Mouse (Mus musculus) testis, adult 2 months (tissue): ENCODE measurements around the gene Alms1.

Experiments used
- CTCF ChIP-seq: fragments of 200-500 bp; IDR thresholded peaks from 2 replicates; pipeline ENCODE4 v1.5.1; 2012; ENCODE audit warnings: low read depth, mild to moderate bottlenecking, inconsistent platforms, low read length, moderate library complexity; ENCODE audit not compliant: control insufficient read depth, insufficient read depth, insufficient replicate concordance
- POLR2A ChIP-seq: fragments of 200-500 bp; IDR thresholded peaks from 2 replicates; pipeline ENCODE4 v1.6.1; 2012; ENCODE audit warnings: low read depth, mild to moderate bottlenecking, inconsistent platforms, low read length, moderate library complexity; ENCODE audit not compliant: control insufficient read depth

- TF ChIP-seq CTCF (no peak), POLR2A (no peak)
Measured at GRCm38 (mm10) chr6:85572816-85573215, 14.5 kb upstream of the Alms1 start.
